Mouse (Mus musculus): Measurements from ENCODE around the gene Atg101. TPM values are rescaled to one million over a fixed set of nuclear protein-coding genes. Genes with fewer than 3 reads are reported as not detected.

Gene Atg101
- polyA plus RNA-seq, 1 experiment: 110 TPM

DNA sequence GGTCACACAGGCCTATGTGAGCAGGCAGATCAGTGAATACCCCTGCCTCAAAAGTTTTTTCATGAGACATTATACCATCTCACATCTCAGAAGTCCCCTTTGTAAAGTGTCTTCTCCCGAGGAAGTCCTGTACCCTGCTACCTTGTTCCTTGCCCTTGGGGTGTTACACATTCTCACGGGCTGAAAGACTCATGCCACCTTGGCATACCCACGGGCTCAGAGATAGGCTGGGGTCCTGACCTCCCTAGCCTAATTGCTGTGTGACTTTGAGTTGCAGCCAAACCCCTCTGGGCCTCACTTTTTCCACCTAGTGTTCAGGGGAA lies 30.5 kb upstream of the Atg101 start:
- Histone ChIP-seq H3K4me2 (ENCODE audit: low read depth) (peak overlapping the region; percentile 85), H3ac (ENCODE audit: control insufficient read depth, insufficient read length) (peak overlapping the region; percentile 22), H3K4me3 (peak overlapping the region; percentile 31), H3K79me2 (ENCODE audit: control insufficient read depth, insufficient read depth) (no peaks in the 10 kb centered on the region), H3K27me3 (ENCODE audit: control insufficient read depth, insufficient read depth, insufficient read length) (no peaks in the 10 kb centered on the region), H3K36me3 (ENCODE audit: control insufficient read depth, insufficient read depth) (no peaks in the 10 kb centered on the region)
- TF ChIP-seq MYOG (IDR thresholded peaks at IDR 0.05; ENCODE audit: control insufficient read depth in 1 of 3, insufficient read depth in 1 of 3, insufficient read length in 2 of 3, low read depth in 2 of 3) (no peak), MAX (IDR thresholded peaks at IDR 0.05; ENCODE audit: low read depth) (no peak), MYOD1 (IDR thresholded peaks at IDR 0.05; ENCODE audit: control insufficient read depth in 1 of 3, insufficient read length in 2 of 3, low read depth in 2 of 3) (no peak), REST (IDR thresholded peaks at IDR 0.05; ENCODE audit: insufficient read depth, insufficient read length) (no peak), POLR2AphosphoS2 (IDR thresholded peaks at IDR 0.05; ENCODE audit: insufficient read length, low read depth) (no peak), SRF (IDR thresholded peaks at IDR 0.05; ENCODE audit: control insufficient read depth, insufficient read length, low read depth) (no peak), USF1 (IDR thresholded peaks at IDR 0.05; ENCODE audit: low read depth) (no peak), E2F4 (IDR thresholded peaks at IDR 0.05; ENCODE audit: insufficient read depth) (no peak), TCF3 (IDR thresholded peaks at IDR 0.05; ENCODE audit: insufficient read length, low read depth) (no peak), TCF12 (IDR thresholded peaks at IDR 0.05; ENCODE audit: insufficient read depth, poor library complexity, severe bottlenecking) (no peak), POLR2A (IDR thresholded peaks at IDR 0.05; ENCODE audit: insufficient read length, low read depth) (no peak), CEBPB (IDR thresholded peaks at IDR 0.05; ENCODE audit: insufficient read depth, poor library complexity, severe bottlenecking) (no peak)

DNA sequence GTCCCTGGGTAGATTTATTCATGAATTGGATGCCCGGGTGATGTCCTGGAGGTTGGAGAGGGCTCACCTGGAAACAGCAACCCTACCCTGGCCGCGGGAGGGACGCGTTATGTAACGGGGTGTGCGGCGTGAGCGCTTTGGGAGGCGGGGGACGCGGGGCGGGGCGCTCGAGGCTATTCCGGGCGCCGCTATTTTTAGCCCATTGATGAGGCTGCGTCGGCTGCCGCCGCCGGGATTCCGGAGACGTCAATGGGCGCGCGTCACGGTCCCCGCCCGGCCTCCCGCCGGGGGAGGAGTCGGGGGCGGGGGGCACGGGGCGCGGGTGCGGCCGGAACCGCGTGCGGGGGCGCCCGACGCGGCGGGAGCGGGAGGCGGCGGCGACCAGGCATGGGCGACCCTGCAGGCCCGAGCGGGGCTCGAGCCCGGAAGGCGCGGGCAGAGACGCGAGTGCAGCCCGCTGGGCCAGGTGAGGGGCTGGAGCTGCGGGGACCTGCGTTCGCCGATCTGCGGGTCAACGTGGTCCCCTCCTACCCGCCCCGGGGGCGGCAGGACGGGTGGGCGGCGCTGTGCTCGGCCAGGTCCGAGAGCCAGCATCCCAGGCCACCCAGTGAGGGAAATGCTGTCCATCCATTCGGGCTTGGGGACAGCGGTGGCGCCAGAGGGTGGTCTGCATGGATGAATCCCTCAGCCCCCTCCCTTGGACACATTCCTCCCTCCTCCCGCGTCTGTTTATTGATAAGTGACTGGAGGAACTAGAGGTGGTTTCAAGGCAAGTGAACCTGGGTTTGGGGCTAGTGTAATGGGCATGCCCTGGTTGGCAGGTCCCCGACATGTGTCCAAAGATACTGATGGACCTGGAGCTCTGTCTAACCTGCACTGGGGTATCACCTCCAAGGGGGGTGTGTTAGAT lies 29.9 kb upstream of the Atg101 start, which contains the start of gene Nr4a1:
Gene Nr4a1 (plus strand): TSS at position 384 of the 910 bp plus-strand sequence.
- Histone ChIP-seq H3K27me3 (ENCODE audit: control insufficient read depth, insufficient read depth, insufficient read length) (no peaks in the 10 kb centered on the region), H3ac (ENCODE audit: control insufficient read depth, insufficient read length) (peak within 1 kb of the TSS; percentile 22), H3K4me3 (peak within 1 kb of the TSS; percentile 31), H3K79me2 (ENCODE audit: control insufficient read depth, insufficient read depth) (no peaks in the 10 kb centered on the region), H3K4me2 (ENCODE audit: low read depth) (peak within 1 kb of the TSS; percentile 93), H3K36me3 (ENCODE audit: control insufficient read depth, insufficient read depth) (no peaks in the 10 kb centered on the region)
- peak; percentile 59 for TF ChIP-seq POLR2A (IDR thresholded peaks at IDR 0.05; ENCODE audit: insufficient read length, low read depth)
- TF ChIP-seq CEBPB (IDR thresholded peaks at IDR 0.05; ENCODE audit: insufficient read depth, poor library complexity, severe bottlenecking): no peak
- peak in 1 of 3 experiments; percentile 30 for TF ChIP-seq MYOG (IDR thresholded peaks at IDR 0.05; ENCODE audit: control insufficient read depth in 1 of 3, insufficient read depth in 1 of 3, insufficient read length in 2 of 3, low read depth in 2 of 3)

DNA sequence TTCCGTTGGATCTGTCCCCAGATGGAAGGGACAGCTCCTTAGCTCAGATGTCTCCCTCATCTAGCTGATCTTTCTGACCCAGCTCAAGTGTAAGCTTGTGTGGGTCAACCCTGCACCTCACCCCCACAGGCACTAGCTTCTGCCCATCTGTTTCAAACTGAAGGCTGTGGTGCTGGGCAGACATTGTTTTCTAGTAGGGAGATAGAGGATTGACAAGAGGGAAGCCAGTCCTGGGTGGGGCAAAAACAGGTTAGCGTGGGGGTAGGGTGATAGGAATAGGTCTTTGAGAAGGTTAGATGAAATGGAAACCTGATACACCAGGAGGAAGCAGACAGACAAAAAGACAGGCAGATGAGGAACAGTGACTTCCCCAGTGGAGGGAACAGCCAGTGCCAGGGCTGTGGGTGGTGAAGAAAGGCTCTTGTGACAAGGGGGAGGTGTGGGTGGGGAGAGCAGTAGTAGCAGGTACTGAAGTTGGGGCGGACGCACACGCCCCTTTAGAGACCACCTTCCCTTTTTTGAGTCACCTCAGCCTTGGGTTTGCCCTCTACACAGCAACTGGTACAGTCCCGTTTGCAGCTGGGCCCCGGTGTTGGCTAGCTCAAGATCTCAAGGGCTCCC lies 28.1 kb upstream of the Atg101 start:
- Histone ChIP-seq H3ac (ENCODE audit: control insufficient read depth, insufficient read length) (no peak overlapping the region), H3K4me3 (peak overlapping the region; percentile 31), H3K27me3 (ENCODE audit: control insufficient read depth, insufficient read depth, insufficient read length) (no peaks in the 10 kb centered on the region), H3K4me2 (ENCODE audit: low read depth) (peak overlapping the region; percentile 93), H3K79me2 (ENCODE audit: control insufficient read depth, insufficient read depth) (no peaks in the 10 kb centered on the region), H3K36me3 (ENCODE audit: control insufficient read depth, insufficient read depth) (no peaks in the 10 kb centered on the region)
- no peak for TF ChIP-seq CEBPB (IDR thresholded peaks at IDR 0.05; ENCODE audit: insufficient read depth, poor library complexity, severe bottlenecking)
- no peak for TF ChIP-seq TCF12 (IDR thresholded peaks at IDR 0.05; ENCODE audit: insufficient read depth, poor library complexity, severe bottlenecking)
- no peak for TF ChIP-seq USF1 (IDR thresholded peaks at IDR 0.05; ENCODE audit: low read depth)
- TF ChIP-seq E2F4 (IDR thresholded peaks at IDR 0.05; ENCODE audit: insufficient read depth): no peak
- no peak for TF ChIP-seq POLR2AphosphoS2 (IDR thresholded peaks at IDR 0.05; ENCODE audit: insufficient read length, low read depth)
- no peak for TF ChIP-seq TCF3 (IDR thresholded peaks at IDR 0.05; ENCODE audit: insufficient read length, low read depth)
- TF ChIP-seq POLR2A (IDR thresholded peaks at IDR 0.05; ENCODE audit: insufficient read length, low read depth): no peak
- no peak for TF ChIP-seq MYOD1 (IDR thresholded peaks at IDR 0.05; ENCODE audit: control insufficient read depth in 1 of 3, insufficient read length in 2 of 3, low read depth in 2 of 3)
- TF ChIP-seq REST (IDR thresholded peaks at IDR 0.05; ENCODE audit: insufficient read depth, insufficient read length): no peak
- TF ChIP-seq SRF (IDR thresholded peaks at IDR 0.05; ENCODE audit: control insufficient read depth, insufficient read length, low read depth): no peak
- no peak for TF ChIP-seq MAX (IDR thresholded peaks at IDR 0.05; ENCODE audit: low read depth)
- no peak for TF ChIP-seq MYOG (IDR thresholded peaks at IDR 0.05; ENCODE audit: control insufficient read depth in 1 of 3, insufficient read depth in 1 of 3, insufficient read length in 2 of 3, low read depth in 2 of 3)

DNA sequence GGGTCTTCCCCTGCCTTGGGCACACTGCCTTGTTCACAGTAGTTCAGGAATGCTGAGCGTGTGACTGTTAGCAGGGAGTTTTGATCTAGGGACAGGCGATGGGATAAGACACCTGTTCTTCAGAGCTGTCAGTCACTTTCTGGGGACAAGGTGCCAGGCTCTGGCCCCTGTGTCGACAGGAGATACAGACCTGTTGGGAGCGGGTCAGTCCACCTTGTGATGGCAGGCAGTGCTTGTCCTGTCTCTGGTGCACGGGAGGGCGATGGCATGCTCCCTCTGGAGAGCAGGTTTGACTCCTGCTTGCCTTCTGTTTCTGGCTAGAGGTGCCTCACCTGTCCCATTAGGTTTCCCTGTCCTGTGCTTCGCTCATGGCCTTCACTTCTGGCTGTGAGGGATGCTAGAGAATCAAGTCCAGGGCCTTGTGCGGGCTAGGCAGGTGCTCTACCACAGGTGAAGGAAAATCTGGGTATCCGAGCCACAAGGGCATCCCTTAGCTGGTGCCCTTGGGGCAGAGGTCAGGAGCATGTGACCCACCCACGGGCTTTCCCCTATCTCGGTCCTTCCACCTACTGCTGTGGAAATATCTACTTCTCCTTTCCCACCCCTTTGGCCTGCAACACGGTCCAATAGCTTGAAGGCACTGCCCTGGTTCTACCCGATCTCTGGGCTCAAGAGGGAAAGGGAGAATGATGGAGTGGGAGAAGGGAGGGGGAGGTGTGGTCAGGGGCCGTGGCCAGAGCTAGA lies 27.4 kb upstream of the Atg101 start:
- Histone ChIP-seq H3K79me2 (ENCODE audit: control insufficient read depth, insufficient read depth) (no peaks in the 10 kb centered on the region), H3K36me3 (ENCODE audit: control insufficient read depth, insufficient read depth) (no peaks in the 10 kb centered on the region), H3K4me2 (ENCODE audit: low read depth) (peak overlapping the region; percentile 18), H3ac (ENCODE audit: control insufficient read depth, insufficient read length) (no peak overlapping the region), H3K4me3 (no peak overlapping the region), H3K27me3 (ENCODE audit: control insufficient read depth, insufficient read depth, insufficient read length) (no peaks in the 10 kb centered on the region)
- TF ChIP-seq POLR2AphosphoS2 (IDR thresholded peaks at IDR 0.05; ENCODE audit: insufficient read length, low read depth): no peak
- no peak for TF ChIP-seq E2F4 (IDR thresholded peaks at IDR 0.05; ENCODE audit: insufficient read depth)
- TF ChIP-seq REST (IDR thresholded peaks at IDR 0.05; ENCODE audit: insufficient read depth, insufficient read length): no peak
- no peak for TF ChIP-seq POLR2A (IDR thresholded peaks at IDR 0.05; ENCODE audit: insufficient read length, low read depth)
